Mouse (Mus musculus) hindbrain, postnatal 0 days (tissue): ENCODE measurements around the gene Elp1. TPM values are rescaled to one million over a fixed set of nuclear protein-coding genes. Genes with fewer than 3 reads are reported as not detected.

Source experiments
- ATAC-seq: fragments of 200-750 bp; cut with Nextera tagmentation; 2 replicates; pipeline ENCODE4 v1.8.0; 2017; ENCODE audit warnings: mild to moderate bottlenecking, moderate TSS enrichment, moderate library complexity
- DNase-seq: peaks from one replicate; pipeline ENCODE4 v3.0.0-alpha.2; 2015; ENCODE audit warnings: low spot score
- H3K27ac ChIP-seq: fragments of 300-500 bp; sonication (generic); 2 replicates; pipeline ENCODE4 v1.5.1; 2014; ENCODE audit warnings: mild to moderate bottlenecking
- H3K27me3 ChIP-seq: fragments of 300-500 bp; sonication (generic); 2 replicates; pipeline ENCODE4 v1.6.1; 2014; ENCODE audit warnings: low read length, mixed read lengths; ENCODE audit not compliant: insufficient read depth
- H3K36me3 ChIP-seq: fragments of 300-500 bp; sonication (generic); 2 replicates; pipeline ENCODE4 v1.6.1; 2014; ENCODE audit warnings: low read length, mixed read lengths; ENCODE audit not compliant: insufficient read depth
- H3K4me1 ChIP-seq: fragments of 300-500 bp; sonication (generic); 2 replicates; pipeline ENCODE4 v1.6.1; 2014; ENCODE audit warnings: antibody characterized with exemption, low read length, mixed read lengths; ENCODE audit not compliant: insufficient read depth
- H3K4me2 ChIP-seq: fragments of 300-500 bp; sonication (generic); 2 replicates; pipeline ENCODE4 v1.6.1; 2014; ENCODE audit warnings: low read depth, mild to moderate bottlenecking, low read length, moderate library complexity, mixed read lengths
- H3K4me3 ChIP-seq: fragments of 300-500 bp; sonication (generic); 2 replicates; pipeline ENCODE4 v1.5.1; 2014; ENCODE audit warnings: low read length
- H3K9ac ChIP-seq: fragments of 300-500 bp; sonication (generic); replicated peaks from 2 replicates; pipeline ENCODE4 v1.6.1; 2014; ENCODE audit warnings: mild to moderate bottlenecking, low read length, moderate library complexity, mixed read lengths
- H3K9me3 ChIP-seq: fragments of 300-500 bp; sonication (generic); 2 replicates; pipeline ENCODE4 v1.6.1; 2016; ENCODE audit warnings: low read length, mixed read lengths
- CTCF ChIP-seq: IDR thresholded peaks from 2 replicates; pipeline ENCODE4 v1.5.1; 2016; ENCODE audit warnings: antibody characterized with exemption, control low read depth, low read depth
- WGBS: fragments of 180-500 bp; shearing (Covaris S2); extraction: QIAGEN DNeasy Blood & Tissue Kit; methylation state at CpG from one replicate; pipeline ENCODE4 v1.1.7; 2014; 5-methylcytosine and 5-hydroxymethylcytosine counted together
- polyA plus RNA-seq: library from polyadenylated mRNA; unstranded; fragments of >200 nt; fragmentation: Nextera tagmentation; extraction: Ambion mirVana; gene quantifications from 2 replicates; pipeline ENCODE4 v1.2.1, GENCODE M21; 2015
- total RNA-seq: library from RNA; depleted of rRNA; stranded (reverse); fragments of >200 nt; gene quantifications from 2 replicates; pipeline ENCODE4 v1.2.3, GENCODE M21; 2014

Elp1 gene
- total and polyA plus RNA-seq, 2 experiments from 2014 or later, result 44.2 to 94.6 TPM

- no peak overlapping the region for H3K4me3 ChIP-seq
- H3K36me3 ChIP-seq, result peaks cover 42% of the 10 kb centered on the region
- H3K9me3 ChIP-seq, result no peaks in the 10 kb centered on the region
- H3K4me1 ChIP-seq, result no peaks in the 10 kb centered on the region
- ATAC-seq, result no peak
- no peak for DNase-seq
- no peak for TF ChIP-seq CTCF
- H3K27ac ChIP-seq, result no peak overlapping the region
- WGBS, result 81% methylated on average over 7 of the region's 7 CpGs
- no peaks in the 10 kb centered on the region for H3K27me3 ChIP-seq
- no peak overlapping the region for H3K9ac ChIP-seq
- H3K4me2 ChIP-seq, result no peak overlapping the region
These were observed 40.4 kb upstream of the Elp1 start for GRCm38 (mm10) chr4:56842501-56842900.

GRCm38 (mm10) chr4:56840297-56840696 is 38.2 kb upstream of the Elp1 start:
- TF ChIP-seq CTCF, result no peak
- ATAC-seq (no peak), DNase-seq (no peak)
- Histone ChIP-seq H3K36me3 (peaks cover 51% of the 10 kb centered on the region), H3K9me3 (no peaks in the 10 kb centered on the region), H3K27ac (no peak overlapping the region), H3K4me1 (no peaks in the 10 kb centered on the region), H3K4me2 (no peak overlapping the region), H3K9ac (no peak overlapping the region), H3K27me3 (no peaks in the 10 kb centered on the region), H3K4me3 (no peak overlapping the region)
- 89% methylated on average over 3 of the region's 3 CpGs for WGBS

DNA sequence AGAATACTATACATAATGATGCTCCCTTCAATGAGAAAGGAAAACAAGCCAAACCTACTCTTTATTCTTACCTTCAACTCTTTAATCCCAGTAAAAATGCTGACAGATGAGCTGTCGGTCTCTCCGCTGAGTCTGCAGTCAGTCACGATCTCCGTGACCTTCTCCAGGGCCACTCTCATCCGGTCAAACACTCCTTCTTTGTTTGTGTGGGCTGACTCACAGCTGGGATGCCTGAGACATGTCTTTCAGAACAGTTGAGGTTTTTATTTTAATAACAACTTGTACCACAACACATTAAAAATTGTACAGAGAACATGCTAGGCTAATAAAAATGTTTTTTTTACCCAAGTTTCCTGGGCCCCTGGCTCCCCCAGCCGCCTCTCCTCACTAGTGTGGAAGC is 35.5 kb upstream of the Elp1 start:
- Histone ChIP-seq H3K4me2 (no peak overlapping the region), H3K27me3 (no peaks in the 10 kb centered on the region), H3K9me3 (no peaks in the 10 kb centered on the region), H3K36me3 (peaks cover 55% of the 10 kb centered on the region), H3K9ac (no peak overlapping the region), H3K4me1 (no peaks in the 10 kb centered on the region), H3K27ac (no peak overlapping the region), H3K4me3 (no peak overlapping the region)
- 78% methylated on average over 6 of the region's 6 CpGs for WGBS
- ATAC-seq (no peak), DNase-seq (no peak)
- no peak for TF ChIP-seq CTCF

- Histone ChIP-seq H3K9ac (no peak overlapping the region), H3K27me3 (no peaks in the 10 kb centered on the region), H3K4me3 (no peak overlapping the region), H3K4me2 (no peak overlapping the region), H3K27ac (no peak overlapping the region), H3K9me3 (no peaks in the 10 kb centered on the region), H3K4me1 (no peaks in the 10 kb centered on the region), H3K36me3 (peaks cover 34% of the 10 kb centered on the region)
- no peak for TF ChIP-seq CTCF
- DNase-seq, result no peak
- WGBS, result 82% methylated on average over 7 of the region's 7 CpGs
- ATAC-seq, result no peak
These were observed 29.9 kb upstream of the Elp1 start for GRCm38 (mm10) chr4:56831998-56832397.

GRCm38 (mm10) chr4:56831013-56831609 is 29.0 kb upstream of the Elp1 start:
- no peak for ATAC-seq
- TF ChIP-seq CTCF, result no peak
- WGBS, result 52% methylated on average over 13 of the region's 13 CpGs
- H3K27me3 ChIP-seq, result no peaks in the 10 kb centered on the region
- no peak for DNase-seq
- no peaks in the 10 kb centered on the region for H3K4me1 ChIP-seq
- H3K9me3 ChIP-seq, result no peaks in the 10 kb centered on the region
- no peak overlapping the region for H3K27ac ChIP-seq
- H3K4me2 ChIP-seq, result no peak overlapping the region
- peaks cover 40% of the 10 kb centered on the region for H3K36me3 ChIP-seq
- H3K9ac ChIP-seq, result no peak overlapping the region
- H3K4me3 ChIP-seq, result no peak overlapping the region

DNA sequence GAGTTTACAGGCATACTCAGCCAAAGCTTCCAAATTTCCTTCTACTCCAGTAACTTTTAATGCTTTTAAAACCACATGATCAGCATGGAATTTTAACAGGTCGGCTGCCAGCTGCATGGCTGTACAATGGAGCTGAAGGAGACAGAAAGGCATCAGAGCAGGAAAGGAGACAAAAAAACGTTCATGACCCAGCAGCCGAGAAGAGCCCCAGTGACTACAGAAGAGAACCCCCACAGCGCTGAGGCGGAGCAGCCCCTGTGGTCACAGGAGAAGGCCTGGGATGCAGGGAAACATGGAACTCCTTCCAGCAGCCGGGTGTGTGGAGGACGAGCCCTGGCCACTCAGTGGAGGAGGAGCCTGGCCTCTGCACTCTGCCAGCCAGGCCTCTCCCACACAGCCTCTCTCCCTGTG is 27.4 kb upstream of the Elp1 start:
- Histone ChIP-seq H3K27me3 (no peaks in the 10 kb centered on the region), H3K27ac (peak overlapping the region; percentile 41; the same call in 1 of the 2 replicates), H3K4me2 (no peak overlapping the region), H3K4me3 (no peak overlapping the region), H3K4me1 (no peaks in the 10 kb centered on the region), H3K9me3 (no peaks in the 10 kb centered on the region), H3K9ac (no peak overlapping the region), H3K36me3 (peaks cover 39% of the 10 kb centered on the region; the same call in 1 of the 2 replicates)
- 31% methylated on average over 7 of the region's 7 CpGs for whole genome bisulfite sequencing
- TF ChIP-seq CTCF, result no peak
- peak; percentile 69; the same call in 1 of the 2 replicates for ATAC-seq
- peak; percentile 15 for DNase-seq

DNA sequence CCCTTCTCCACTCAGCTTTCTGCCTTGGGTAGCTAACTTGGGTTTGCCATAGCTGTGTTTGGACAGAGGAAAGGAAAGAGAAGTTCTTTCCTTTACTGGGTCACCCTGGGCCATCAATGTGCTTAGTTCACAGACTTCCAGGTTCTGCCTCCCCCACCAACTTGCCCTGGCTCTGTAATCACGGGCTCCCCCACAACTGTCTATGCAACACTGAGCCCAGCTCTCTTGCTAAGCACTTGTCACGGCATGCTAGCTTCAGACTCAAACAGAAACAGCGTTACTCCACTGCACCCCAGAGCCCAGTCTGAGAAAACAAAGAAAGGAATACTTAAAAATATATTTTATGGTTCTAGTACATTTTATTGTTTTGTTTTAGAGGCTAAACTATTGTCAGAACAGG is 26.8 kb upstream of the Elp1 start:
- ATAC-seq, result no peak
- no peak overlapping the region for H3K9ac ChIP-seq
- no peaks in the 10 kb centered on the region for H3K9me3 ChIP-seq
- no peaks in the 10 kb centered on the region for H3K27me3 ChIP-seq
- WGBS, result 72% methylated on average over 3 of the region's 3 CpGs
- peaks cover 36% of the 10 kb centered on the region; the same call in 1 of the 2 replicates for H3K36me3 ChIP-seq
- H3K4me2 ChIP-seq, result no peak overlapping the region
- DNase-seq, result no peak
- no peak for TF ChIP-seq CTCF
- H3K4me1 ChIP-seq, result no peaks in the 10 kb centered on the region
- no peak overlapping the region for H3K27ac ChIP-seq
- H3K4me3 ChIP-seq, result no peak overlapping the region
